Comparison of ENCODE assay signal across 22 mouse cellular contexts in the genomic region with DNA sequence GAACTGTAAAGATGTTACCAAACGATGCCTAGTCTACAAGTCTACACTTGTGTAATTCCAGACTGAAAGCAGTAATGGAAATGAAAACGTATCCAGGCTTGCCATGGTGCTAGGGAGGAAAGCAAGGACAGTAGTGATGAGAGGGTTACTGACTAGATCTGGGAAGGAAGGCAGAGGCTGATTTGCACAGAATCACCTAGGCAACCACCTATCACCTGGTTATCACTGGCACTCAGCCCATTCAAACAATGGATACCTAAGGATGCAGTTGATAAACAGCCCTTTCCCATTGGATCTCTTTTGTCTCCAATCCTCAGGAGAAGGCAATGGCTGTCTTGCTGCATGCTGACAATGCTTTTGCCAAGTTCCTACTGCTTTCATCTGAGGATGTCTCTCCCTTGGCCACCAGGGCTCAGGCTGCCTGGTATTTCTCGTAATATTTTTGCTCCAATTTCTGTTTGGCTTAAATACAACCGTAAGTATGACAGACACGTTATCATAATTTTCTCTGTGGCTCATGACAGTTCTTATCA.
DNase-seq lines count a peak whose midpoint lies in the region; ATAC-seq and TF ChIP-seq lines count a peak whose summit lies in the region.
"Had no signal": no experiment of that assay in that cellular context is flagged by ENCODE, and none has a peak within 500 bp of the region (broad histone marks: within the 10 kb centered on the region; RNA-seq: fewer than 3 reads in every experiment).

No protein-coding gene starts in this region.

- TF ChIP-seq CTCF in brain, embryonic 14.5 days (IDR thresholded peaks at IDR 0.05; ENCODE audit: borderline replicate concordance, extremely low read depth, insufficient read depth, insufficient read length) = no peak

- ATAC-seq in hindbrain, embryonic 13.5 days (ENCODE audit: low FRiP score) = peak; percentile 73
- no peak for ATAC-seq in hindbrain, embryonic 11.5 days (ENCODE audit: low FRiP score)
- ATAC-seq in midbrain, embryonic 16.5 days = peak; percentile 79
- no peak for ATAC-seq in megakaryocyte-erythroid progenitor cell, adult 5-6 weeks (replicated peaks; ENCODE audit: low FRiP score, low TSS enrichment, poor library complexity, severe bottlenecking)
- ATAC-seq: intestine, embryonic 16.5 days had no signal

- no peak overlapping the region for H3K9ac ChIP-seq in hindbrain, embryonic 13.5 days
- H3K9ac ChIP-seq in hindbrain, embryonic 11.5 days (ENCODE audit: low read depth, low read length) = no peak overlapping the region
- H3K9ac ChIP-seq in midbrain, embryonic 16.5 days (ENCODE audit: low read depth, low read length) = no peak overlapping the region
- H3K9ac ChIP-seq: embryonic facial prominence, embryonic 15.5 days; heart, embryonic 12.5 days; hindbrain, embryonic 15.5 days; limb, embryonic 15.5 days; liver, embryonic 14.5 days; lung, embryonic 14.5 days had no signal

- no peak overlapping the region for H3K4me2 ChIP-seq in hindbrain, embryonic 13.5 days
- no peak overlapping the region for H3K4me2 ChIP-seq in hindbrain, embryonic 11.5 days (replicated peaks; ENCODE audit: low read depth, low read length)
- no peak overlapping the region for H3K4me2 ChIP-seq in midbrain, embryonic 16.5 days (ENCODE audit: low read length)
- H3K4me2 ChIP-seq: embryonic facial prominence, embryonic 15.5 days; heart, embryonic 12.5 days; hindbrain, embryonic 15.5 days; limb, embryonic 15.5 days; lung, embryonic 14.5 days had no signal

- WGBS in hindbrain, embryonic 13.5 days = 90% methylated on average over 5 of the region's 5 CpGs
- 85% methylated on average over 5 of the region's 5 CpGs for WGBS in hindbrain, embryonic 11.5 days
- 82% methylated on average over 5 of the region's 5 CpGs for WGBS in midbrain, embryonic 16.5 days

- H3K4me3 ChIP-seq in hindbrain, embryonic 13.5 days = no peak overlapping the region
- H3K4me3 ChIP-seq in hindbrain, embryonic 11.5 days (ENCODE audit: low read depth, low read length) = no peak overlapping the region
- H3K4me3 ChIP-seq in midbrain, embryonic 16.5 days (ENCODE audit: low read depth, low read length) = no peak overlapping the region
- H3K4me3 ChIP-seq: embryonic facial prominence, embryonic 15.5 days; heart, embryonic 12.5 days; hindbrain, embryonic 15.5 days; limb, embryonic 15.5 days had no signal

- H3K27ac ChIP-seq in hindbrain, embryonic 13.5 days = 0 out of 2 replicates have a peak overlapping the region, but pooled peaks have one; percentile 40
- H3K27ac ChIP-seq in hindbrain, embryonic 11.5 days (ENCODE audit: low read depth, low read length) = no peak overlapping the region
- no peak overlapping the region for H3K27ac ChIP-seq in midbrain, embryonic 16.5 days (ENCODE audit: low read length)
- H3K27ac ChIP-seq: embryonic facial prominence, embryonic 15.5 days; hindbrain, embryonic 15.5 days; limb, embryonic 15.5 days; liver, embryonic 14.5 days had no signal

- H3K27me3 ChIP-seq in hindbrain, embryonic 13.5 days = no peaks in the 10 kb centered on the region
- H3K27me3 ChIP-seq in hindbrain, embryonic 11.5 days (ENCODE audit: control insufficient read depth, insufficient read depth, low read length) = no peaks in the 10 kb centered on the region
- no peaks in the 10 kb centered on the region for H3K27me3 ChIP-seq in midbrain, embryonic 16.5 days (ENCODE audit: control insufficient read depth, insufficient read depth, low read depth, low read length)
- H3K27me3 ChIP-seq: embryonic facial prominence, embryonic 15.5 days; heart, embryonic 12.5 days; hindbrain, embryonic 15.5 days; limb, embryonic 15.5 days had no signal

- H3K36me3 ChIP-seq in hindbrain, embryonic 13.5 days = no peaks in the 10 kb centered on the region
- no peaks in the 10 kb centered on the region for H3K36me3 ChIP-seq in hindbrain, embryonic 11.5 days (ENCODE audit: control insufficient read depth, insufficient read depth, low read length)
- no peaks in the 10 kb centered on the region for H3K36me3 ChIP-seq in midbrain, embryonic 16.5 days (ENCODE audit: control insufficient read depth, insufficient read depth, low read length)
- H3K36me3 ChIP-seq: embryonic facial prominence, embryonic 15.5 days; heart, embryonic 12.5 days; hindbrain, embryonic 15.5 days; limb, embryonic 15.5 days had no signal

- no peaks in the 10 kb centered on the region for H3K9me3 ChIP-seq in hindbrain, embryonic 13.5 days
- H3K9me3 ChIP-seq in hindbrain, embryonic 11.5 days (ENCODE audit: control insufficient read depth, low read length) = no peaks in the 10 kb centered on the region
- H3K9me3 ChIP-seq in midbrain, embryonic 16.5 days (replicated peaks; ENCODE audit: control insufficient read depth, low read length, poor library complexity, severe bottlenecking) = no peaks in the 10 kb centered on the region
- H3K9me3 ChIP-seq: embryonic facial prominence, embryonic 15.5 days; heart, embryonic 12.5 days; hindbrain, embryonic 15.5 days; limb, embryonic 15.5 days had no signal

- no peak for TF ChIP-seq POLR2A in brain, embryonic 14.5 days (IDR thresholded peaks at IDR 0.05; ENCODE audit: borderline replicate concordance, extremely low read depth, insufficient read depth, insufficient read length, poor library complexity, severe bottlenecking)

- peak; percentile 37 for DNase-seq in cerebellum, adult 9-10 months
- DNase-seq in cerebellum, adult 9-11 months = no peak
- DNase-seq in hindbrain, embryonic 11.5 days (ENCODE audit: low spot score) = no peak
- DNase-seq in brain, embryonic 14.5 days (ENCODE audit: low read depth) = peak; percentile 52
- DNase-seq: adrenal gland, postnatal 36 days; gastrocnemius, postnatal 10 days; heart, postnatal 10 days; kidney, adult 9 months; kidney, postnatal 14 days; left cerebral cortex, postnatal 4 days; lung, embryonic 14.5 days; right cerebral cortex, postnatal 14 days; spleen, adult 18-20 months had no signal

- H3K4me1 ChIP-seq in hindbrain, embryonic 13.5 days (replicated peaks) = no peaks in the 10 kb centered on the region
- H3K4me1 ChIP-seq in hindbrain, embryonic 11.5 days (replicated peaks; ENCODE audit: control insufficient read depth, insufficient read depth, low read length) = no peaks in the 10 kb centered on the region
- H3K4me1 ChIP-seq in midbrain, embryonic 16.5 days (ENCODE audit: control insufficient read depth, insufficient read depth, low read length) = no peaks in the 10 kb centered on the region
- H3K4me1 ChIP-seq: embryonic facial prominence, embryonic 15.5 days; heart, embryonic 12.5 days; hindbrain, embryonic 15.5 days; limb, embryonic 15.5 days had no signal

Comparison
In these comparisons a context has a peak if more than half of its experiments do, and no peak if none do; other contexts are left out.
1. DNase-seq: peak in cerebellum, adult 9-10 months (single experiment) and brain, embryonic 14.5 days (single experiment); none in cerebellum, adult 9-11 months (single experiment) and hindbrain, embryonic 11.5 days (single experiment).
2. ATAC-seq: peak in hindbrain, embryonic 13.5 days (single experiment) and midbrain, embryonic 16.5 days (single experiment); none in hindbrain, embryonic 11.5 days (single experiment) and megakaryocyte-erythroid progenitor cell, adult 5-6 weeks (single experiment).